Mouse (Mus musculus) embryonic fibroblast, embryonic 13.5 days (primary cell): Measurements from ENCODE around the gene Bzw1.

Experiments used
- CTCF ChIP-seq: IDR thresholded peaks from 2 replicates; pipeline ENCODE4 v1.5.1; 2011; ENCODE audit warnings: mild to moderate bottlenecking, control low read depth, low read length, moderate library complexity, borderline replicate concordance; ENCODE audit not compliant: insufficient read depth
- POLR2A ChIP-seq: IDR thresholded peaks from 2 replicates; pipeline ENCODE4 v1.6.1; 2011; ENCODE audit warnings: low read depth, mild to moderate bottlenecking, control low read depth, low read length, moderate library complexity

DNA sequence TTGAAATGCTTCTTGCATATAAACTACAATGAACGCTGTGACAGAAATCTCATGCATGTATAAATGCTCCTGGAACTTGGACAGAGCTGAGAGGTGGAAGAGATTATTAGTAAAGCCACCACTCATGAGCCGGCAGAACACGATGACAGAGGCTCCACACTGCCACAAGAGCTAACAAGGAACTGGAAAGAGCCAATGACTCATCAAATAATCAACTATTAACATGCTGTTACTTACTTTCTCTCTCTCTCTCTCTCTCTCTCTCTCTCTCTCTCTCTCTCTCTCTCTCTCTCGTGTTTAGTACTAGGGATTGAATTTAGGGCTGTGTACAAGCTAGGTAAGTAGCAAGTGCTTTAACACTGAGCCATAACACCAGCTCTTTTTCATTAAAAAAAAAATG, 48.8 kb upstream of the Bzw1 start:
- no peak for TF ChIP-seq POLR2A
- no peak for TF ChIP-seq CTCF
